Mouse (Mus musculus) spleen, adult 12 weeks (tissue): ENCODE results near the gene Tspan10.

Experiments
- DNase-seq: peaks from one replicate; pipeline ENCODE4 v3.0.0; 2022; ENCODE audit warnings: low spot score

Tspan10 gene

DNA sequence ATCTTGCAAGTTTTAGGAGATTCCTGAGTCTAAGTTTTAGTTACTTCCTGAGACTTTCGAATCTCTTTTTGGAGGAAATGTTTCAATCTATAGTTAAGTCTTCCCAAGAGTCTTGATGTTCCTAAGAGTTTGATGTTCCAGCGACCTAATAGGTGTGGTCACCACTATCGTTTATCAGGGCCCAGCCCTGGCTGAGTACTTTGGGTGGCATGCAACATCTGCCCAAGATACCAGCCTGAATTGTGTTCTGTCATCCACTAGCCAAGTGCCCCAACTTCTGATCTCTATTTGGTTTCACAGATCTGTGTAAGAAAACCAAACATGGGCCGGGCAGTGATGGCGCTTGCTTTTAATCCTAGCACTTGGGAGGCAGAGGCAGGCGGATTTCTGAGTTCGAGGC is 13.0 kb downstream of the Tspan10 start:
- DNase-seq: no peak

GRCm38 (mm10) chr11:120457370-120457769 is 14.9 kb downstream of the Tspan10 start:
- no peak for DNase-seq

- peak; percentile 61 for DNase-seq
Observed at GRCm38 (mm10) chr11:120457772-120458751, 15.6 kb downstream of the Tspan10 start, which contains the start of the genes Oxld1 and Ccdc137. Gene Oxld1 (minus strand): TSS chr11:120458068. Gene Ccdc137 (plus strand): TSS chr11:120458115.

DNA sequence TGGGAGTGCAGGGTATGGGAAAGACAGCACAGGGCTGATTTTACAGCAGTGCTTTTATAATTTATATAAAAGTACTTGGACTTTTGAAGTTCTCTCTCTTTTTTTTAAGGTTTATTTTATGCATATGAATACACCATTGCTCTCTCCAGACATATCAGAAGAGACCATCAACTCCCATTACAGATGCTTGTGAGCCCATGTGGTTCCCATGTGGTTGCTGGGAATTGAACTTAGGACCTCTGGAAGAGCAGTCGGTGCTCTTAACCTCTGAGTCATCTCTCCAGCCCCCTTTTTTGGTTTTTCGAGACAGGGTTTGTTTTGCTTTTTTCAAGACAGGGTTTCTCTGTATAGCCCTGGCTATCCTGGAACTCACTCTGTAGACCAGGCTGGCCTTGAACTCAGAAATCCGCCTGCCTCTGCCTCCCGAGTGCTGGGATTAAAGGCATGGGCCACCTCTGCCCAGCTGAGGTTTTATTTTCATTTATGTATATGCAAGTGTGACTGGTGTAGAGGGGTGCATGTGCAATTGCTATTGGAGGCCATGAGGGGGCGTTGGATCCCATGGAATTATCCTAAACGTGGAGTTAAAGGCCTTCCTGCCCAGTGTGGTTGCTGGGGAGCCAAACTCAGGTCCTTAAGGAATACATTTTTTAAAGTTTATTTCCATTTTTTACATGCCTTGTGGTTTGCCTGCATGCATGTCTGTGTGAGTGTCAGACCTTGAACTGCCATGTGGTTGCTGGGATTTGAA is 16.6 kb downstream of the Tspan10 start:
- DNase-seq: no peak

GRCm38 (mm10) chr11:120463536-120463935 is 21.1 kb downstream of the Tspan10 start:
- DNase-seq: no peak

- DNase-seq: no peak
Observed at GRCm38 (mm10) chr11:120464365-120464764, 21.9 kb downstream of the Tspan10 start.

GRCm38 (mm10) chr11:120465521-120465920 is 23.1 kb downstream of the Tspan10 start:
- DNase-seq: no peak

GRCm38 (mm10) chr11:120467051-120467735 is 24.7 kb downstream of the Tspan10 start, which contains the start of gene Arl16:
Gene Arl16 (minus strand): TSS chr11:120467607.
- peak; percentile 95 for DNase-seq

DNA sequence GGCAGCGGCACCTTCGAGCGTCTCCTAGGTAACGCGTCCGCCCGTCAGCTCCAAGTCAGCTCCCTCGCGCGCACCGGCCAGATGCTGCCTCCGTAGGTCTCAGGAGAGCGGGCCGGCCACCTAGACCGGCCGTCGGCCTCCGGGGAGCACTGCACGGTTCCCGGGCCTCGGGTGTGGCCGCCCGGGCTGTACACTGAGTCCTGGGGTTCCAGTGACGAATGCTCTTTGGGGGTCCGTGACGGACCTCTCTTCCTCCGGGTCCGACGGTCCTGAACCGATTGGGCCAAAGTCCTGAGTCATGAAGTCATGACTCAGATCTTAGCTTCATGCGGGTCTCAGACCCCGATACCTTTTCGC is 25.3 kb downstream of the Tspan10 start:
- DNase-seq: no peak

DNA sequence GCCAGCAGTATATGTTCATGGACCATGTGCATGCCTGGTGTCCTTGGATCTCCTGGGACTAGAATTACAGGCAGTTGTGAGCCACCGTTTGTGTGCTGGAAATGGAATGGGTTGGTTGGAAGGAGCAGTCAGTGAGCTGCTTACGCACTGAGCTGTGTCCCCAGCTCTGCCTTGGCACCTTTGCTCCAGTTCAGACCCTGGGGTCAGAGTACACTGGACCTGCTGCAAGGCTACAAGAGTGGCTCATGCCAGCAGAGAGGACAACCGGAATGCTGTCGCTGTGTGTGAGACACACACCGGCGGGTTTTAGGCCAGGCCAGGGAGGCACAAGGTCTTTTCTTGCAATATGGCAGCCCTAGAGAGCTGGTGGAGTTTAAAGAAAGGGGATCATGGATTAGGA is 29.6 kb downstream of the Tspan10 start:
- DNase-seq: no peak

DNA sequence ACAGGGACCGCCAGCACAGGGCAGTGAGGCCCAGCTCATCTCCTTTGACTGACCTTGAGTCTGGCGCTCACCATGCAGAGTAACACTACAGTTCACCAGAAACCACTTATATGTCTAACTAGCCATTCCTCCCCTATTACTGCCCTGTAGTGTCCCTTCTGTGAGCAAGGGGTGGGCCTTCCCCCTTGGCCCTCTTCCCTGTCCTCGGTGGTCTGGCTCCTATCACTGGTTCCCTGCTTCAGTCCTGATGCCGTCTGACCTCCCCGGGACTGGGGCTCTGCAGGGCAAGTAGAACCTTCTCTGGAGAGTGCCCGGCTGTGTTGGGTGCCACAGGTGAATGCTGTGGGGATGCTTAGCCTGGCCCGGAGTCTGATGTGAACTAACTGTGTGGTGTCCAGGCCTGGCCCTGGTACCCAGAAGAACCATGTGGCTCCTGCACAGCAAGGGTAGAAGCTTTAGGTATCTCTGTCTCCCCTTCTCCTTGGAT is 41.0 kb downstream of the Tspan10 start:
- no peak for DNase-seq

- peak; percentile 78 for DNase-seq
Observed at GRCm38 (mm10) chr11:120484265-120484981, 42.0 kb downstream of the Tspan10 start, which contains the start of gene Mrpl12. Gene Mrpl12 (plus strand): TSS chr11:120484613.

DNA sequence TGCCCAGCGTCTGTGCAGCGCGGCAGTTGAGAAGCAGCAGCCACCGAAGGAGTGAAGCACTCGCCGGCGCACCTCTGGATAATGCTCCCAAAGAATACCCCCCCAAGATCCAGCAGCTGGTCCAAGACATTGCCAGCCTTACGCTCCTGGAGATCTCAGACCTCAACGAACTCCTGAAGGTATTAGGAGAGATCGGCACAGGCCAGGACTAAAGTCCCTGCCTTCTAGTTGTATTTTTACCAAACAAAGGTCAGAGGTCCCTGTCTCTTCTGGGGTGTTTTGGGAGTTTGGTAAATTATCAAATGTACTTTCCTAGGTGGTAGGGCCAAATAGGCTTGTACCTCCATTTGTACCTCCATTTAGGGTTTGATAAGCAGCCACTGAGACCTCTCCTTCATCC is 42.8 kb downstream of the Tspan10 start:
- no peak for DNase-seq

DNA sequence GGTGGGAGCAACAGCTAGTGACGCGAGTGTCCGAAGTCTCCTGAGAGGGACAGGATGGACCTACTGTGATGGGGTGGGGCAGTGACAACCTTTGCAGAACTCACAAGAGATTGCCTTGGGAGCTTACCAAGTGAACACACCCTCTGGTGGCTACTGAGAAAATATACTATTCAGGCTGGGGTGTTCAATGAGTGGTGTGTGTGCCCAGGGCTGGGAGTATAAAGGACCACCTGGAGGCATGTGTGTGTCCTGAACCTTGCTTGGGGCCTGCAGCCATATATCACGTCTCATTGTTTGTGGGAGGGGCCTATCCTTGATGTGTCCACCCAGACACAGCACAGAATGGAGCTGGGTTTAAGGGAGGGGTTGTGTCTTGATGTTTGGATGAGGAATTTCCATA is 46.1 kb downstream of the Tspan10 start:
- DNase-seq: no peak

DNA sequence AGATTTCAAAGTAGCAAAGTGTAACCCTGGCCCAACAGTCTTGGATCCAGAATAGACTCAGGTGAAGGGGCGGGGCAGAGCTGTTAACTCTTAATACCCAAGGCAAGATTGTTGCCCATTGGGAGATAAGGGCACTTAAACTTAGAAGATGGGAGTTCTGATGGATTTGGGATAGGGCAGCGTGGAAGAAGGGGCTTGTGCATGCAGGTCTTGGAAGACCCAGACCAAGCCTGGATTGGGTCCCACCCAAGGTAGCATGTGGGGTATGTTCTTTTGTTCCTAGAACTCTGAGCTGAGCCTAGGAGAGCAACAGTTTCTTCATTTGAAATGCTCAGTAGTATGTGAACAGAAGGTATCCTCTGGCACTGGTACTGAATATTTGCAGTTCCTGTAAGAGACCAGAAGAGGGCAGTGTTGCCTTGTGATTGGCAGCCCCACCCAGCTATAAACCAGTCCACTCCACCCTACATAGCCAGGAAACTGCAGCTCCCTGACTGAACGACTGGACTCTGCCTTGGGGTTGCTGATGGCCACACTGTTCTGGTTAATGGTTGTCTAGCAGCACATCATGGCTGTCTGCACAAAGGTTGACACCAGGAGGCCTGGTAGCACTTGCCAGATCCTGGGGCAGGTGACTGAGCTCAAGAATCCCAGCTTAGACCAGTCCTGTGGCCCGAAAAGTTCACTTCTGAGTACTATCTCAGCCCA is 46.8 kb downstream of the Tspan10 start:
- DNase-seq: peak; percentile 51

DNA sequence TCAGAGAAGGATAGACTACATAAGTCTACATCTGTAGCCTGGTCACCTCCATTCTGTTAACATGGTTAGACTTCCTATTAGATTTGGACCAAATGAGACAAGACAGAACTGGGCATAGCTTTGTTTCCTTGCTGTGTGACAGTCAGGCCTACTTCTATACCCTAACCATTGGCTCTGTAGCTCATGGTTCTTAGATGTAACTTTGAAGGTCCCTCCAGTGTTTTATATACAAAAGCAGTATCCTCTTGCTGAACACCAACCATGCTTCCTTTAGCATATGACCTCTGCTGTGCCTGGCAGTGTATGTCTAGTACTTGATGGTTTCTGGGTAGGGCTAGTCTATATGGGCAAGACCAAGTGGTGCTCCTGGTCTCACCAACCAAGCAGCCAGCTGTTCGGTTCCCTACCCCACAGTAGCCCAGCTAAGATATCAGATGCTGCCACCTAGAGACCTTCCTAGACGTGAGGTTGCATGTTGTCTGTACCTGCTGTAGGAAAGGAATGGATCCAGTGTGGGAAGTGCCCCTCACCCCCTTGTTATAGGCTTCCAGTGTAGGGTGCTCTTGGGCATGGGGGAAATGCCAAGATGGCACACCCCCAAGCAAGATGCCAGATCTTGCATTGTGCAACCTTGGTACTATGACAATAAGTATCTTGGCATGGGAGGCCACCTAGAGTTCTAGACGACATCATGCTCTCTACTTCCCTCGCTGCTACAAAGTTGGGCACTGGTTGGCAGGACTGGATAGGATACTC is 48.0 kb downstream of the Tspan10 start:
- DNase-seq: no peak

DNA sequence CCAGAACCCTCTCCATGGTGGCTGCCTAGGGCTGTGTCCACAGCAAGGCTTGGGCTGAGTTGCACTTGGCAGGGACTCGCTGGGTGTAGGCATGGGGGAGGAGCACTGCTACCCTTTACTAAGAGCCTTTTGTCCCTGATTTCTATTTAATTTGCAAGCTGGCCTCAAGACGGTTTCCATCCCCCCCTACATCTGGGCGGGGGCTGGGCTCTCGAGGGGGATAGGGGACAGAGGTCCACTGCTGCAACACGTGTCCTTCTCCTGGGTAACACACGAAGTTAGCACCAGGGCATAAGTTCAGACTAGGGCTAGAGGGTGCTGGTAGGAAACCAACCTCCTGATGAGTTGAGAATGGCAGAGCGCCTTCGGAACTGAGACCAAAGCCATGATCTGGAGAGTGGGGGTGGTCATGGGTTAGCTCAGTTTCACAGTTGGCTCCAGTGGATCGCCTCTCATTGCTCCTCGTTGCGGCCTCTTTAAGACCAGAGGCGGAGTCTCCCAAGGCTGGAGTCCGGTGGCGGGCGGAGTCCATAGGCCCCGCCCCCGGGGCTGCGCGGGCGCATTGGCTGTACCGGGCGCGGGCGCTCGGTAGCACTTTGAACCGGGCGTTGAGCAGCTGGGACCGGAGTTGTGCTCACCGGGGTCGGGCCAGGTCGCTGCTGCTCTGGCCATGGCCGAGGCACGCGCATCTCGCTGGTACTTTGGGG is 49.0 kb downstream of the Tspan10 start, which contains the start of gene Slc25a10:
Slc25a10 (plus strand) TSS at position 524 of the 707 bp plus-strand sequence.
- peak; percentile 84 for DNase-seq

DNA sequence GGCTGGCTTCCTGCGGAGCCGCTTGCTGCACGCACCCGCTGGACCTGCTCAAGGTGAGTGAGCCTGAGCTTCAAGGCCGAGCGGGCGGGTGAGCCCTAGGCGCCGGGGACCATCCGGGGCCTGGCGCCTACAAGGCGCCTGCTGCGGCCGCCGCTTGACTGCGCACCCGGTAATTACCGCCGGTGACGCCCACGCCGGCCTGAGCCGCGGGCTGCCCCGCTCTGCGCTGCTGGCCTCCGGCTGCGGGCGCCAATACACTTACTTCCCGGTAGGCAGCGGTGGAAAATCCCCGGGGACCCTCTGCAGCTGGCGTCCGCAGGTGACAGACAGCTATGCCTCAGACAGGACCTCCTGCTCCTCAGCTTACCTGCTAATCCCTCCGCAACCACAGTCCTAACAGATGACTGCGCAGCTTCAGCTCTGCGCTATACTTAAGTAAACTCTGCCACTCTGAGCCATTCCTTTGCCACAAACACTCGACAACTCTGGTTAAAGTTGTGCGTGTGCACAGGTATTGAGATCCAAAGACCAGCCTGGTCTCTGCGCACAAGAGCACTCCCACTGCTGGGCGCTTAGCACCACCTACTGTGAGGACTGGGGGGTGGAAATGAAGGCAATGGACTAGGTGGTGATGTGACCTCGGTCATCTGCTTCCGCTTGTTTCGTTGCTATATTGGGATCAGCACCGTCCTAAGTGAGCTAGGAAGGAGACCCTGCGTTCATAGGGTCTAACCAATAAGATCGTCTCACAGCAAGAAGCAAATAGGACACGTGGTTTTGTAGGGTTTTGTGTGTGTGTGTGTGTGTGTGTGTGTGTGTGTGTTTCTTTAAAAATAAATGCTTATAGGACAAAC is 49.8 kb downstream of the Tspan10 start:
- DNase-seq: peak; percentile 39
